Mouse (Mus musculus) CH12.LX (cell line): ENCODE data around the gene Iqcf3.

Source experiments
- BHLHE40 ChIP-seq: IDR thresholded peaks from 2 replicates; pipeline ENCODE4 v1.6.1; 2011; ENCODE audit warnings: mild to moderate bottlenecking, low read depth, low read length, improper control_type of control experiment
- CHD2 ChIP-seq: IDR thresholded peaks from 2 replicates; pipeline ENCODE4 v1.6.1; 2011; ENCODE audit warnings: low read length, improper control_type of control experiment
- CTCF ChIP-seq, 2 experiments: IDR thresholded peaks in 1 of 2; conservative IDR thresholded peaks in 1 of 2; 2 replicates each; pipeline ENCODE4 v1.5.1; 2011 to 2012; ENCODE audit warnings: low read depth in 2 of 2, low read length in 2 of 2, improper control_type of control experiment in 1 of 2, inconsistent platforms in 1 of 2, mild to moderate bottlenecking in 1 of 2, moderate library complexity in 1 of 2
- EP300 ChIP-seq: IDR thresholded peaks from 2 replicates; pipeline ENCODE4 v1.6.1; 2011; ENCODE audit warnings: low read length, improper control_type of control experiment
- JUND ChIP-seq: conservative IDR thresholded peaks from 2 replicates; pipeline ENCODE4 v1.6.1; 2011; ENCODE audit warnings: low read depth, low read length, improper control_type of control experiment
- KAT2A ChIP-seq: IDR thresholded peaks from 2 replicates; pipeline ENCODE4 v1.6.1; 2012; ENCODE audit warnings: low read length, improper control_type of control experiment, inconsistent platforms; ENCODE audit not compliant: insufficient replicate concordance
- MAX ChIP-seq: IDR thresholded peaks from 2 replicates; pipeline ENCODE4 v1.6.1; 2011; ENCODE audit warnings: low read length, improper control_type of control experiment
- MAZ ChIP-seq: IDR thresholded peaks from 2 replicates; pipeline ENCODE4 v1.6.1; 2012; ENCODE audit warnings: low read depth, mild to moderate bottlenecking, inconsistent platforms, low read length, improper control_type of control experiment, moderate library complexity
- POLR2A ChIP-seq: IDR thresholded peaks from 2 replicates; pipeline ENCODE4 v1.6.1; 2011; ENCODE audit warnings: low read depth, mild to moderate bottlenecking, improper control_type of control experiment, low read length
- SMC3 ChIP-seq: IDR thresholded peaks from 2 replicates; pipeline ENCODE4 v1.6.1; 2011; ENCODE audit warnings: low read depth, low read length, improper control_type of control experiment
- TCF12 ChIP-seq: IDR thresholded peaks from 2 replicates; pipeline ENCODE4 v1.6.1; 2014; ENCODE audit warnings: low read depth, mild to moderate bottlenecking, inconsistent platforms, low read length, improper control_type of control experiment
- USF1 ChIP-seq: IDR thresholded peaks from 2 replicates; pipeline ENCODE4 v1.6.1; 2014; ENCODE audit warnings: low read depth, mild to moderate bottlenecking, inconsistent platforms, low read length, improper control_type of control experiment
- ZNF384 ChIP-seq: IDR thresholded peaks from 2 replicates; pipeline ENCODE4 v1.6.1; 2012; ENCODE audit warnings: low read depth, low read length, improper control_type of control experiment, inconsistent platforms

GRCm38 (mm10) chr9:106472321-106472720 lies 89.1 kb downstream of the Iqcf3 start:
- no peak for TF ChIP-seq KAT2A
- no peak for TF ChIP-seq CHD2
- no peak for TF ChIP-seq TCF12
- no peak for TF ChIP-seq CTCF (conservative IDR thresholded peaks at IDR 0.05 in 1 of 2, IDR thresholded peaks at IDR 0.05 in 1 of 2; ENCODE audit: low read depth in 2 of 2, low read length in 2 of 2)
- TF ChIP-seq ZNF384 = no peak
- no peak for TF ChIP-seq USF1
- TF ChIP-seq MAZ = no peak
- TF ChIP-seq POLR2A = no peak
- TF ChIP-seq BHLHE40 = no peak
- no peak for TF ChIP-seq EP300
- no peak for TF ChIP-seq SMC3
- TF ChIP-seq MAX = no peak
- TF ChIP-seq JUND = no peak
